Mouse (Mus musculus) lung, embryonic 15.5 days (tissue): Measurements from ENCODE around the gene Pnpo. TPM values are rescaled to one million over a fixed set of nuclear protein-coding genes. Genes with fewer than 3 reads are reported as not detected.

Experiments
- ATAC-seq: fragments of 200-750 bp; cut with Nextera tagmentation; 2 replicates; pipeline ENCODE4 v1.8.0; 2017; ENCODE audit warnings: moderate number of reproducible peaks, borderline replicate concordance; ENCODE audit not compliant: low FRiP score, low TSS enrichment; ENCODE audit errors: extremely low read depth
- H3K27ac ChIP-seq: fragments of 300-500 bp; sonication (generic); 2 replicates; pipeline ENCODE4 v1.5.1; 2015; ENCODE audit warnings: moderate library complexity, mild to moderate bottlenecking, inconsistent platforms
- H3K27me3 ChIP-seq: fragments of 300-500 bp; sonication (generic); 2 replicates; pipeline ENCODE4 v1.6.1; 2015; ENCODE audit warnings: inconsistent platforms
- H3K36me3 ChIP-seq: fragments of 300-500 bp; sonication (generic); 2 replicates; pipeline ENCODE4 v1.6.1; 2015; ENCODE audit warnings: inconsistent platforms
- H3K4me1 ChIP-seq: fragments of 300-500 bp; sonication (generic); 2 replicates; pipeline ENCODE4 v1.6.1; 2015; ENCODE audit warnings: inconsistent platforms
- H3K4me2 ChIP-seq: fragments of 300-500 bp; sonication (generic); 2 replicates; pipeline ENCODE4 v1.6.1; 2015; ENCODE audit warnings: inconsistent platforms, mild to moderate bottlenecking, moderate library complexity
- H3K4me3 ChIP-seq: fragments of 300-500 bp; sonication (generic); 2 replicates; pipeline ENCODE4 v1.5.1; 2015; ENCODE audit warnings: mild to moderate bottlenecking, inconsistent platforms
- H3K9ac ChIP-seq: fragments of 300-500 bp; sonication (generic); 2 replicates; pipeline ENCODE4 v1.6.1; 2015; ENCODE audit warnings: inconsistent platforms
- H3K9me3 ChIP-seq: fragments of 300-500 bp; sonication (generic); 2 replicates; pipeline ENCODE4 v1.6.1; 2016; ENCODE audit warnings: inconsistent platforms
- WGBS: fragments of 180-500 bp; shearing (Covaris S2); methylation state at CpG from one replicate; pipeline ENCODE4 v1.1.7; 2015; 5-methylcytosine and 5-hydroxymethylcytosine counted together
- polyA plus RNA-seq: library from polyadenylated mRNA; unstranded; fragments of >200 nt; fragmentation: Nextera tagmentation; extraction: Ambion mirVana; gene quantifications from 2 replicates; pipeline ENCODE4 v1.2.1, GENCODE M21; 2015

Gene Pnpo
- polyA plus RNA-seq, 1 experiment from 2014 or later: 30.4 TPM

GRCm38 (mm10) chr11:96916885-96917396 is 26.8 kb downstream of the Pnpo start:
- Histone ChIP-seq H3K27ac (no peak overlapping the region), H3K4me3 (peak overlapping the region; percentile 49), H3K9me3 (no peaks in the 10 kb centered on the region), H3K4me2 (peak overlapping the region; percentile 54), H3K4me1 (peaks cover 12% of the 10 kb centered on the region), H3K27me3 (no peaks in the 10 kb centered on the region), H3K36me3 (no peaks in the 10 kb centered on the region), H3K9ac (no peak overlapping the region)
- peak; percentile 1; the same call in 1 of the 2 replicates for ATAC-seq
- WGBS: 30% methylated on average over 13 of the region's 13 CpGs

- peak; percentile 95 for ATAC-seq
- Histone ChIP-seq H3K27me3 (no peaks in the 10 kb centered on the region), H3K4me1 (peaks cover 12% of the 10 kb centered on the region), H3K27ac (no peak within 1 kb of the TSS), H3K9me3 (no peaks in the 10 kb centered on the region), H3K4me3 (peak within 1 kb of the TSS; percentile 49), H3K4me2 (peak within 1 kb of the TSS; percentile 84), H3K9ac (peak within 1 kb of the TSS; percentile 46), H3K36me3 (peaks cover 6% of the 10 kb centered on the region)
- under 1% methylated on average over 54 of the region's 55 CpGs for WGBS
Measured at GRCm38 (mm10) chr11:96916044-96916884, 27.5 kb downstream of the Pnpo start, which contains the start of gene Cdk5rap3. Cdk5rap3 (minus strand) TSS chr11:96916496.

GRCm38 (mm10) chr11:96912682-96913081 is 31.1 kb downstream of the Pnpo start:
- Histone ChIP-seq H3K4me3 (no peak overlapping the region), H3K27me3 (no peaks in the 10 kb centered on the region), H3K9ac (no peak overlapping the region), H3K36me3 (peaks cover 17% of the 10 kb centered on the region), H3K4me1 (peaks cover 12% of the 10 kb centered on the region), H3K9me3 (no peaks in the 10 kb centered on the region), H3K4me2 (no peak overlapping the region), H3K27ac (no peak overlapping the region)
- WGBS: 69% methylated on average over 11 of the region's 11 CpGs
- ATAC-seq: no peak

- Histone ChIP-seq H3K27ac (no peak overlapping the region), H3K4me2 (no peak overlapping the region), H3K27me3 (no peaks in the 10 kb centered on the region), H3K4me3 (no peak overlapping the region), H3K4me1 (peaks cover 13% of the 10 kb centered on the region), H3K36me3 (peaks cover 21% of the 10 kb centered on the region), H3K9ac (no peak overlapping the region), H3K9me3 (no peaks in the 10 kb centered on the region)
- ATAC-seq: peak; percentile 31; the same call in 1 of the 2 replicates
- WGBS: 27% methylated on average over 7 of the region's 7 CpGs
Measured at GRCm38 (mm10) chr11:96910003-96910402, 33.8 kb downstream of the Pnpo start.

GRCm38 (mm10) chr11:96908594-96908993 is 35.2 kb downstream of the Pnpo start:
- no peaks in the 10 kb centered on the region for H3K27me3 ChIP-seq
- no peak overlapping the region for H3K4me2 ChIP-seq
- H3K9ac ChIP-seq: no peak overlapping the region
- ATAC-seq: no peak
- H3K4me3 ChIP-seq: no peak overlapping the region
- no peaks in the 10 kb centered on the region for H3K9me3 ChIP-seq
- H3K27ac ChIP-seq: no peak overlapping the region
- 79% methylated on average over 12 of the region's 12 CpGs for WGBS
- H3K36me3 ChIP-seq: peaks cover 21% of the 10 kb centered on the region
- peaks cover 10% of the 10 kb centered on the region; the same call in 1 of the 2 replicates for H3K4me1 ChIP-seq

GRCm38 (mm10) chr11:96906431-96907161 is 37.2 kb downstream of the Pnpo start:
- peaks cover 20% of the 10 kb centered on the region; the same call in 1 of the 2 replicates for H3K4me1 ChIP-seq
- no peak for ATAC-seq
- no peak overlapping the region for H3K9ac ChIP-seq
- no peak overlapping the region for H3K4me2 ChIP-seq
- no peak overlapping the region for H3K4me3 ChIP-seq
- H3K27ac ChIP-seq: peak overlapping the region; percentile 5; the same call in 1 of the 2 replicates
- H3K9me3 ChIP-seq: no peaks in the 10 kb centered on the region
- peaks cover 18% of the 10 kb centered on the region for H3K36me3 ChIP-seq
- H3K27me3 ChIP-seq: no peaks in the 10 kb centered on the region
- 37% methylated on average over 15 of the region's 15 CpGs for WGBS

GRCm38 (mm10) chr11:96902639-96903635 is 40.8 kb downstream of the Pnpo start:
- Histone ChIP-seq H3K9ac (no peak overlapping the region), H3K27ac (no peak overlapping the region)

GRCm38 (mm10) chr11:96901332-96901731 is 42.5 kb downstream of the Pnpo start:
- Histone ChIP-seq H3K4me2 (no peak overlapping the region), H3K4me3 (no peak overlapping the region), H3K27me3 (no peaks in the 10 kb centered on the region), H3K4me1 (peaks cover 13% of the 10 kb centered on the region; the same call in 1 of the 2 replicates), H3K9me3 (no peaks in the 10 kb centered on the region), H3K27ac (no peak overlapping the region), H3K9ac (no peak overlapping the region), H3K36me3 (no peaks in the 10 kb centered on the region)
- no peak for ATAC-seq
- WGBS: 61% methylated on average over 9 of the region's 9 CpGs

More at GRCm38 (mm10) chr11:96902639-96903635, 40.8 kb downstream of the Pnpo start:
- no peaks in the 10 kb centered on the region for H3K9me3 ChIP-seq
- H3K27me3 ChIP-seq: no peaks in the 10 kb centered on the region
- 22% methylated on average over 16 of the region's 16 CpGs for WGBS
- peaks cover 20% of the 10 kb centered on the region; the same call in 1 of the 2 replicates for H3K4me1 ChIP-seq
- H3K36me3 ChIP-seq: peaks cover 6% of the 10 kb centered on the region; the same call in 1 of the 2 replicates
- no peak; the same call in 1 of the 2 replicates for ATAC-seq
- no peak overlapping the region for H3K4me2 ChIP-seq
- no peak overlapping the region for H3K4me3 ChIP-seq

- H3K27ac ChIP-seq: no peak overlapping the region
- no peak overlapping the region for H3K4me3 ChIP-seq
- H3K4me2 ChIP-seq: no peak overlapping the region
- H3K27me3 ChIP-seq: no peaks in the 10 kb centered on the region
- H3K4me1 ChIP-seq: peaks cover 13% of the 10 kb centered on the region; the same call in 1 of the 2 replicates
- no peaks in the 10 kb centered on the region for H3K9me3 ChIP-seq
- no peak for ATAC-seq
- whole genome bisulfite sequencing: 43% methylated on average over 12 of the region's 13 CpGs
- no peaks in the 10 kb centered on the region for H3K36me3 ChIP-seq
- no peak overlapping the region for H3K9ac ChIP-seq
Measured at GRCm38 (mm10) chr11:96899449-96900306, 44.1 kb downstream of the Pnpo start.

GRCm38 (mm10) chr11:96895886-96896285 is 47.9 kb downstream of the Pnpo start:
- Histone ChIP-seq H3K36me3 (no peaks in the 10 kb centered on the region), H3K9me3 (no peaks in the 10 kb centered on the region), H3K27ac (no peak overlapping the region), H3K9ac (no peak overlapping the region), H3K4me1 (no peaks in the 10 kb centered on the region), H3K27me3 (no peaks in the 10 kb centered on the region), H3K4me3 (no peak overlapping the region), H3K4me2 (no peak overlapping the region)
- 66% methylated on average over 4 of the region's 4 CpGs for WGBS
- no peak for ATAC-seq
